Mouse (Mus musculus): ENCODE measurements around the gene Cyp2d22. TPM values are rescaled to one million over a fixed set of nuclear protein-coding genes. Genes with fewer than 3 reads are reported as not detected.
A peak's percentile ranks its signal among the peaks of the same experiment; 100 is the strongest.
"Not testable (repeated sequence)": the region's sequence is repeated elsewhere in the genome, so short reads cannot be mapped to it uniquely, and the experiment has no call there.

Cyp2d22 gene
- total RNA-seq (2021), result 10 to 100 TPM; 13.1 to 16.4 TPM
- long read RNA-seq, experiment 1, partial matches to known transcripts, result 0 of 8 reads
- long read RNA-seq, experiment 1, other reads (novel, unspliced or antisense), result 8 of 8 reads
- long read RNA-seq, experiment 2, partial matches to known transcripts, result 2 of 9 reads
- long read RNA-seq, experiment 2, other reads (novel, unspliced or antisense), result 6 of 9 reads

DNA sequence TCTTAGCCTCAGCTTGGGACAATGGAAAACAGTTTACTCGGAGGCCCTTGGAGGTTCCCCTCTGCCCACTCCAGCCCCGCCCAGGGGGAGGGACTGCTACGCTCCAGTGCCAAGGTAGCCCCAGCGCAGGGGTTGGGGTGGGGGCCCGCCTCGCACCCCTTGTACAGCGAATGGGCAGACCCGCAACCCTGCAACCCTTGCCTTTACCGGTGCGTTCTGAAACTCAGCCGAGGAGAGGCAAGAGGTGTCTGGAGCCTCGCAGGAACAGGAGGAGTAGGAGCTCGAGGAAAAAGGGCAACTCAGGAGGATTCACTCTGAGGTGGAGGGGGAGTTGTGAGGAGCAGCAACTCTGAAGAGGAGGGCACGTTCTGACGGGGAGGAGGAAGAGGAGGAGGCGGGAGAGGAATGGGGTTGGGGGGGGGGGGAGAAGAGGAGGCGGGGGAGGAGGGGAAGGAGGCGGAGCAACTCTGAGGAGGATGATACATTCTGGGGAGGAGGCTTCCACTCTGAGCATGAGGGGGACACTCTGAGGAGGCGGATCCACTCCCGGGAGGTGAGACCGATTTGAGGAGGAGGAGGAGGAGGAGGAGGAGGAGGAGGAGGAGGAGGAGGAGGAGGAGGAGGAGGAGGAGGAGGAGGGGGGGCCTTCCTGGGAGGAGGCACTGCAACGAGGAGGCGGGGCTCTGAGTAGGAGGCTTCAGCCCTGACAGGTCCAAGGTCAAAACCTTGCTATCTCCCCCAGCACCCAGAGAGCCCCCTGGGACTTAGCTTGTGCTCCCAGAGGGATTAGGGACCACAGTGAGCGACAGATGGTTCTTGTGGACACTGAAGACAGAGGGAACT, at the start of gene Cyp2d22:
Cyp2d22 (minus strand) TSS at position 390 of the 843 bp plus-strand sequence.
- peak within 1 kb of the TSS; percentile 96 for H3K27ac ChIP-seq
- no peak for TF ChIP-seq CTCF (IDR thresholded peaks at IDR 0.05)
- H3K4me3 ChIP-seq, result peak within 1 kb of the TSS; percentile 88
- DNase-seq, result peak; percentile 80
- intact Hi-C loops (cut with DNase I), result loop anchor here (2.0 kb wide), 1 partner anchor 25 kb away; the partner anchor contains the start of gene Ndufa6

DNA sequence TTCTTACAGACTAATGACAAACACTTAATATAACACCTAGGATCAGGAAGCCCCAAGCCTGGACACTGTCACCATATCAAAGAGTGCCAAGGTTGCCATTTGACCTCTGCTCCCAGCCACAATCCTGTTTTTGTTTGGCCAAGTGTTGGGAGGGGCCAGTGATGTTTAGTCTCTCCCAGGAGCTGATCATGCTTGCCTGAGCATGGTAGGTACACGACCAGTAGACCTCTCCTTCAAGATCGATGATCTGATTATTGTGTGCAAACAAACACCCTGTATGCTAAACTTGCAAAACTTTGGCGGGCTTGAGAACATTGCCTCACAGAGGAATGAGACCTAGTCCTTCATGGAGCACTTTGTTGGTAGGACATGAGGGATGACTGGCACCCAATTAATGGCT, 43.4 kb upstream of the Cyp2d22 start:
- H3K27ac ChIP-seq, result no peak overlapping the region
- no peak for DNase-seq
- no peak for TF ChIP-seq CTCF (IDR thresholded peaks at IDR 0.05)
- no peak overlapping the region for H3K4me3 ChIP-seq
- intact Hi-C loops (cut with DNase I), result no loop called here

DNA sequence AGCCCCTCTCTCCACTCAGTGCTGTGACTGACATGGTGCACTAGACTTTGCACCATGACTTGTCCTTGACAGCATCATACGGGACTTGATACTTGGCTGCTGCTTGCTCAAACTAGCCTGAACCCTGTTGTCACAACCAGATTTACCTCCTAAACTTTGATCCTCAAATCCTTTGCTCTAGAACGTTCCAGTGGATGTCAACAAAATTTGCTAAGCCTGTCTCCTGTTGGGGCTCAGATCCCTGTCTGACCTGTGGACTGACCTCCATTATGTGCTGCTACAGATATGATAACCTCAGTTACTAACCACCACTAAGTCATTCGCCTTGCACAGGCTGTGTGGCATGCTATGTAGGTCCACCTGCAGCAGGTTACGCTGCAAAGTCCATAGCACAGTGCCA, 42.9 kb upstream of the Cyp2d22 start:
- Histone ChIP-seq H3K27ac (no peak overlapping the region), H3K4me3 (no peak overlapping the region)
- intact Hi-C loops (cut with DNase I), result no loop called here
- DNase-seq, result no peak
- TF ChIP-seq CTCF (IDR thresholded peaks at IDR 0.05), result no peak

DNA sequence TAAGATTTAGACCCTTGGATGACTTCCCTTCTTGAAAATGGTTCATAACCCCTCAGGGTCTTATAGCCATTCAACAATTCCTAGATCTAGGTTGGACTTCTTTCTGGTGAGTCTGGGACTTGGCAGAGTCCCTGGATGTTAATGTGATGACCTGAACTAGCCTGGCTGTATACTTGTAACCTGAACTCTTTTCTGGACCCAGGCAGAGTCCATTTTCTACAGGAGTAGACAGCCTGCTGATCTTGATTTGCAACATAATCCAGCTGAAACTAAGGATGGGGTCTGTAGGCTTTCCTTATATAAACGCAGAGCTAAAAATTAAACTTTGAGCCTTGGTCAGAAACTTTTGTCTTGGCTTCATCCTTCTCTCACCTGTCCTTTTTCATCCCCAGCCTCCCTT, 38.6 kb upstream of the Cyp2d22 start:
- Histone ChIP-seq H3K27ac (no peak overlapping the region), H3K4me3 (no peak overlapping the region)
- DNase-seq, result no peak
- intact Hi-C loops (cut with DNase I), result loop anchor here (5.0 kb wide), 1 partner anchor 81 kb away; the partner anchor contains the start of genes Naga, Pheta2 and Smdt1
- TF ChIP-seq CTCF (IDR thresholded peaks at IDR 0.05), result no peak

DNA sequence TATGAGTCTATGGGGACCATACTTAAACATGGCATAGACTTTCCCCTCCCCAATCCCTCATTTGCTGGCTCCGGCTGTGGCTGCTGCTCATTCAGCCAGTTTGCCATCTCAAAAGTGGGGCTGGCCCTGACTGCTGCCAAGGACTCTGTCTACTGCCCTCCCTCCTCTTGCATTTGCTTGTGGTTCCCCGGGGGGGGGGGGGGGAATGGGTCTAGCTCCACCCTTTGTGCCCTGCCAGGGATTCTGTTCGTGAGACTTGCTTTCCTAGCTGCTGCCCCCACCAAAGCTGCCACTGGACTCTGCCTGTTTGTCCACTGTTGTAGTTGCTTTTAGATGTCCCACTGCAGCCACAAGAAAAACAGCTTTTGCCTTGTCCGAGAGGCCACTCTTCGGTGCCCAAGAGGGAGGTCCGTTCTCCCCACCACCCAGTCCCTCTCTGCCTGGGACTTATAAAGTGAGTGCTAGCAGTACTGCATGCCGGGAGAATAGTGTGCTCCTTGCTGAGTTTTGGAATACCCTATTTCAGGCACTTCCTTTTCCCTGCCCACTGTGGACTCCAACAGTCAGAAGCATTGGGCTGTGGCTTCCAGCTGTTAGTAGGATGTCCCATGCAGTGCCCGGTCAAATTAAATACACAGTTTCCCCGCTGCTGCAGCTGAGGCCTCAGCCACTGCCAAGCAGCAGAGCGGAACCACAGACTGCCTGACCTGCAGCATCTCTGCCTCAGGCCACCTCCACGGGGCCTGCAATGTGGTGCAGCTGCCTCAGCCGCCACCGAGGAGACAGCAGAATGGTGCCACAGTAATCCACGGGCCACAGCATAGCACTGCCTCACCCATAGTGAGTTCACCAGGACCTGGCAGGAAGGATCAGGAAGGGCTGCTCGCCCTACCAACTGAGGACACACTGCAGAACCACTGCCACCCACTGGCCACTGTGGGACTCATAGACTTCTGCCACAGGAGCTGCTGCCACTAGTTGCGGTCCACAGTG, 37.0 kb upstream of the Cyp2d22 start:
- DNase-seq, result peak; percentile 91
- TF ChIP-seq CTCF (IDR thresholded peaks at IDR 0.05), result peak; percentile 93
- Histone ChIP-seq H3K4me3 (peak overlapping the region; percentile 70), H3K27ac (peak overlapping the region; percentile 82)
- intact Hi-C loops (cut with DNase I), result loop anchor here (2.0 to 5.0 kb wide), 3 partner anchors 62 to 150 kb away; partner anchors contain the start of genes Naga, Ndufa6, Pheta2 and Smdt1

DNA sequence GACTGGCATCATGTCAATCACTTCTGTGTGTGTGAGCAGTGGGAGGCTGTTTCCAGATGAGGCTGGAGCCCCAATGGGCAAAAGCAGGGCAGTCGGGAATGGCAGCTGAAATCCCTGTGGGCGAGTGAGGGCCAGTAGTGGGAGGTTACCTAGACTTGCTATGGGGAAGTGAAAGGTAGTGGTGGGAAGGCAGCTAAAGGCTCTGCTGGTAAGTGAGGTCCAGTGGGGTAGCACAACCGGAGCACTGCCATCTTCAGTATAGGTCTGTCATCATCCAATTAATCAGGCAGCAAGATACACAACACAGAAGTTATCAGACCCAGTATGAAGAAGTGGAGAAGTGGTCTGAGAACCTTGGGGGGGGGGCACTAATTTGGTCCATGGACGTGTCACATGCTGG, 27.5 kb upstream of the Cyp2d22 start:
- H3K27ac ChIP-seq, result no peak overlapping the region
- intact Hi-C loops (cut with DNase I), result no loop called here
- no peak for DNase-seq
- no peak overlapping the region for H3K4me3 ChIP-seq
- TF ChIP-seq CTCF (IDR thresholded peaks at IDR 0.05), result no peak

DNA sequence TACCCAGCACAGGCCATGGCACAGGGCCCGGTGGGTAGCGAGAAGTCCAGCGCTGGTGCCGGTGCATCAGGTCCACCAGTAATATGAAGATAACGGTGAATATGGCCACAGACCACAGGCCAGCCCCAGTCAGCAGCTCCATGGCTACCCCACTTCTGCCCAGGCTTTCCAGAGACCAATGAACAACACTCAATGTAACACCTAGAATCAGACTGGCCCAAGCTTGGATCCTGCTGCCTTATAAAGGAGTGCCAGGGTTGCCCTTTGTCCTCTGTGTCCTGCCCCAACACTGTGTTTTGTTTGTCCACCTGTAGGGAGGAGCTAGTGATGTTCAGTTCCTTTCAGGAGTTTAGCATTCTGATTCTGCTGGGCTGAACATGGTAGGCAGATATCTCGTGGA, 26.9 kb upstream of the Cyp2d22 start, which contains the start of gene Cyp2d10:
Cyp2d10 (minus strand) TSS at position 215 of the 400 bp plus-strand sequence.
- no peak for DNase-seq
- intact Hi-C loops (cut with DNase I), result no loop called here
- TF ChIP-seq CTCF (IDR thresholded peaks at IDR 0.05), result no peak
- Histone ChIP-seq H3K27ac (no peak within 1 kb of the TSS), H3K4me3 (no peak within 1 kb of the TSS)

DNA sequence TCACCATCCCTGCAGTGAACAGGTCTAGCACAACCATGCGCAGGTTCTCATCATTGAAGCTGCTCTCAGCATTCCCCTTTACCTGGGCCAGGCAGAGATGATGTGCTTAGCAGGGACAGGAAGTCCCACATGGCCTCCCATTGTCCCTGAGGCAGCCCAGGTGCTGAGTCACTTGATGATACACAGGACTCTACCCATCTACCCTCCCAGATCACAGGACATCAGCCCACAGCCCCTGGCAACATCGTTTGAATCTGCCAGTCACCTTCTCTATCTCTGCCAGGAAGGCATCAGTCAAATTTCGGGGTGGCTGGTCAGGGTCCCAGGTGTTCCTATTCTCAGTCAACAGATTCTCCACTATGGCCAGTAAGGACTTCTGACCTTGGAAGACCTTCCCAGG, 24.1 kb upstream of the Cyp2d22 start:
- DNase-seq, result no peak
- Histone ChIP-seq H3K4me3 (no peak overlapping the region), H3K27ac (no peak overlapping the region)
- intact Hi-C loops (cut with DNase I), result no loop called here
- TF ChIP-seq CTCF (IDR thresholded peaks at IDR 0.05), result no peak

DNA sequence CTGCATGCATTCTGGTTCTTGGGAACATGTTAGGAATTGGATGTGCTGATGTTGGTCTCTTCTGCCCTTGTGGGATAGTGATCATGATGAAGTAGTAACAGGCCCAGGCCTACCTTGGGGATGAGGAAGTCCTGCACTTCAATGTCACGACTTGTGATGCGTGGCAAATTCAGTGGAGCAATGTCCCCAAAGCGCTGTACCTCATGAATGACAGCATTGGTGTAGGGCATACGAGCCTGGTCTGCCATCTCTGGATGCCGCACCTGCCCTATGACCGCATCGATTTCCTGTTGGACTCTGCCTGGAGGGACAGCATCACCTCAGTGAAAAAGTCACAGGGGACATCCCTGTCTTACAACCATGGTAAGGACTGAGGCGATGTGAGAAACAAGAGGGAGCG, 23.5 kb upstream of the Cyp2d22 start:
- intact Hi-C loops (cut with DNase I), result no loop called here
- Histone ChIP-seq H3K4me3 (no peak overlapping the region), H3K27ac (no peak overlapping the region)
- no peak for TF ChIP-seq CTCF (IDR thresholded peaks at IDR 0.05)
- DNase-seq, result no peak

DNA sequence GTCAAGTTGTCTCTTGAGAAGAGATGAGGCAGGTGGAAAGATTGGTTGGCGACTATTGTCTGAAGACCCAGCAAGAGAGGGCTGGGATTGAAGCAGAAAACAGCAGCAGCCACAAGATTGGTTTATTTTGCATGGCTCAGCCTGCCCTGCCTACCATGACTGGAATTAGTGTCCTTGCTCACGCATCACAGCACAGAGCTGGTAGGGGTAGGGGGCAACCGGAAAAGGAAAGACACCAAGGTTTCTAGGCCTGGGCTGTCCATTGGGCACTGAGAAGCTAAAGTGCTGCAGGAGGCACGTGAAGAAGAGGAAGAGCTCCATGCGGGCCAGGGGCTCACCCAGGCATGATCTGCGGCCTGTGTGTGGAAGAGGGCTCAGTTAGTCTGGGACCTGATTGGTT, 22.7 kb upstream of the Cyp2d22 start:
- Histone ChIP-seq H3K27ac (no peak overlapping the region), H3K4me3 (no peak overlapping the region)
- intact Hi-C loops (cut with DNase I), result no loop called here
- TF ChIP-seq CTCF (IDR thresholded peaks at IDR 0.05), result no peak
- no peak for DNase-seq

DNA sequence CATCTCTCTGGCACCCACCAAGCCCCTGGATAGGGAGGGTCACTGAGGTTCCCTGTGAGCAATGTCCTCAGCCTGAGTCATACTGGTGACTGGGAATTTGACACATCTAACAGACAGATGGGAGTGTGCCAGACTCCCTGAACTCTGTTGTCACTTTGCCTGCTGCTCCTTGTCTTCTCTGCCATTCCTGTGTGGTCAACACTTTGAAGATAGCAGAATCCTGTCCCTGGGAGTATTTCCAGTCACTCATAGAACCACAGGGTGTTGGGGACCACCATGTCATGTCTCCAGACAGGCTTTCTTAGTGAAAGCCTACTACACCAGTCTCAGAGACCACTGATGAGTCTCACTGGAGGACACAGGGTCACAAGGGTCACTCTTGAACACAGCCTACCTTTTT, 22.0 kb upstream of the Cyp2d22 start:
- no peak for DNase-seq
- H3K4me3 ChIP-seq, result no peak overlapping the region
- intact Hi-C loops (cut with DNase I), result no loop called here
- H3K27ac ChIP-seq, result no peak overlapping the region
- TF ChIP-seq CTCF (IDR thresholded peaks at IDR 0.05), result no peak

DNA sequence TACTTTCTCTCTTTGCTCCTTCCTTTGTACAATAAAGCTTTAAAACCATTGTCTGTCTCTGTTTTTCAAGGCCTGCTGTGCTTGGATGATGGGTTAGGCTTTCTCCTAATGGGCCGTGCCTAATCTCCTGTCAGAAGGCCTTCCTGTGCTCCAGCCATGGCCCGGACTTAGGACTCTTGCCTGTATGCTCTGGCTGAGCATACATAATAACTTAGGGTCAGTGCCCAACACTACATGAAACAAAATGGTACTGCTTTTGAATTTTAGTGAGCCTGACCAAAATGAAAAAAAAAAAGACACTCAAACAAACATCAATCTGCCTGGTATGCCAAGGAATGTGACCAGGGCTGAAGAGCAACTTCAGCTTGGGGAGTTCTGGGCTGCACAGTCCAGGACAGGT, 21.5 kb upstream of the Cyp2d22 start:
- no peak for DNase-seq
- Histone ChIP-seq H3K27ac (no peak overlapping the region), H3K4me3 (no peak overlapping the region)
- intact Hi-C loops (cut with DNase I), result no loop called here
- TF ChIP-seq CTCF (IDR thresholded peaks at IDR 0.05), result no peak

DNA sequence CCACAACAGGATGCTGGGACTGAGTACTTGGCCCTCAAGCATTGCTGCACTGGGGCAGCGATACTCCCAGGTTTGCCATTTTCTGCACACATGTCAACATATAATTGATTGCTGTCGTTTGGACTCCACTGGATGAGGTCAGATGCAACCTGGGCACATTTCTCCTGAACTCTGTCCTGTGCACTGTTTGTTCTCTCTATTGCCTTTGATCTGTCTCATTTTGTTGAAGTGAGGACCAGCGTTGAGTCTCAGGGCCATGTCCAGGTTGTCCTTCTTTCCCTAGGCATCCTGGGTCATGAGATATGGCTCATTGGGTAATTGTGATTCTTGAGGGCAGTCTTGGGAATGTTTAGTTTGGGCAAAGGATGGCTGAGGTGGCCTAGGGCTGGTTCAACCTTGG, 15.9 kb upstream of the Cyp2d22 start:
- DNase-seq; H3K4me3 ChIP-seq; H3K27ac ChIP-seq; intact Hi-C loops (cut with DNase I): not testable (repeated sequence)

DNA sequence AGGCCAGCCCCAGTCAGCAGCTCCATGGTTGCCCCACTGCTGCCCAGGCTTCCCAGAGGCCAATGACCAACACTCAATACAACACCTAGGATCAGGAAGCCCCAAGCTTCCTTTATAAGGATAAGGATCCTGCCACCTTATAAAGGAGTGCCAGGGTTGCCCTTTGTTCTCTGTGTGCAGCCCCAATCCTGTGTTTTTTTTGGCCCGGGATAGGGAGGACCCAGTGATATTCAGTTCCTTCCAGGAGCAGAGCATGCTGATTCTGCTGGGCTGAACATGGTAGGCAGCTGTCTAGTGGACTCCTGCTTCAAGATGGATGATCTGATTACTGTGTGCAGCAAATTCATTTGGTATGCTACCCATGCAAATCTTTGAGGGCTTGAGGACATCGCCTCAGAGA, 13.9 kb upstream of the Cyp2d22 start, which contains the start of gene Cyp2d11:
Cyp2d11 (minus strand) TSS at position 101 of the 400 bp plus-strand sequence.
- H3K4me3 ChIP-seq; H3K27ac ChIP-seq; intact Hi-C loops (cut with DNase I); DNase-seq: not testable (repeated sequence)

DNA sequence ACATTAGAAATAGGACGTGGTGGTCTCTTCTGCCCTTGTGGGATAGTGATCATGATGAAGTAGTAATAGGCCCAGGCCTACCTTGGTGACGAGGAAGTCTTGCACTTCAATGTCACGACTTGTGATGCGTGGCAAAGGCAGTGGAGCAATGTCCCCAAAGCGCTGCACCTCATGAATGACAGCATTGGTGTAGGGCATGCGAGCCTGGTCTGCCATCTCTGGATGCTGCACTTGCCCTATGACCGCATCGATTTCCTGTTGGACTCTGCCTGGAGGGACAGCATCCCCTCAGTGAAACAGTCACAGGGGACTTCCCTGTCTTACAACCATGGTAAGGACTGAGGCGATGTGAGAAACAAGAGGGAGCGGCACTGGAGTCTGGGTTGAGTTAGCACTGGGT, 9.9 kb upstream of the Cyp2d22 start:
- not testable (repeated sequence) for H3K4me3 ChIP-seq, H3K27ac ChIP-seq, DNase-seq
- intact Hi-C loops (cut with DNase I), result loop anchor here (5.0 kb wide), 1 partner anchor 413 kb away; no protein-coding TSS in a partner anchor
